Mouse (Mus musculus) spleen, embryonic (tissue): ENCODE results near the gene Sidt1.
"Not testable (repeated sequence)": the region's sequence is repeated elsewhere in the genome, so short reads cannot be mapped to it uniquely, and the experiment has no call there.

ENCODE experiments used
- CTCF ChIA-PET: fragments of 350-600 bp; sonication (Branson Sonifier 250); formaldehyde crosslinking; loops from one replicate; lab custom pipeline; 2022; lab: Charles Lee

Sidt1 gene

DNA sequence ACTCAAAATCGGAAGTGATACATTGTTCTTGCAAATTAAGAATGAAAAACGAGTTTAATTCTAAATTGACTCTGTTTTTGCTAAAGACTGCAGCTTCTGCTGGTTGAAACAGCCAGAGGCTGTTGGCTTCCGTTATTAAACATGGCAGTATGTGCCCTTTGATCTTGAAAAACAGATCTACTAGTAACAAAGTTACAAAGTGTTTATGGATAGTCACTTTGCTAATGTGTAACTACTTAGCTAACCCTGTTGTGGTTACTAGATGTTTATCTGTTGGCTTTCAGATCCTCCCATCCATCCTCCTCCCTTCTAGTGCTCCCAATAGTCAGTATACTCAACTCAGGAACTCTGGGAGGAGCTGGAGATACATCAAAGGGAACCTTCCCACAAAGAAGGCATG lies 27.4 kb downstream of the Sidt1 start:
- CTCF ChIA-PET: no interaction called here

DNA sequence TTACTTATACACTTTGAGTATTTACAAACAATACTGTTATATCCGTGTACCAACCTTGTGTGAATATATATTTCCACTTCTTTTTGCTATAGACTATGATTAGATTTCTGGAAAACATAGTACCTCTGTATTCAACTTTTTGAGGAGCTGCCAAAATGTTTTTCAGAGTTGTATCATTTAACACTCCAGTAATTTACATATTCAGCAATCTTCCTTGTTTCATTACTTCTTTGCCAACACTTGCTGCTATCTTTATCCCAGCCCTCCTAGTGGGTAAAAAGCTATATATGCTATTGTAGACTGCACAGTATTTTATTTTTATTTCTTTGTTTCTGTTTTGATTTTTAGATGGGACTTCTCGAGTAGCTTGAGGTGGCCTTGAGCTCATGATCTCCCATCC lies 29.2 kb downstream of the Sidt1 start:
- CTCF ChIA-PET: no interaction called here

DNA sequence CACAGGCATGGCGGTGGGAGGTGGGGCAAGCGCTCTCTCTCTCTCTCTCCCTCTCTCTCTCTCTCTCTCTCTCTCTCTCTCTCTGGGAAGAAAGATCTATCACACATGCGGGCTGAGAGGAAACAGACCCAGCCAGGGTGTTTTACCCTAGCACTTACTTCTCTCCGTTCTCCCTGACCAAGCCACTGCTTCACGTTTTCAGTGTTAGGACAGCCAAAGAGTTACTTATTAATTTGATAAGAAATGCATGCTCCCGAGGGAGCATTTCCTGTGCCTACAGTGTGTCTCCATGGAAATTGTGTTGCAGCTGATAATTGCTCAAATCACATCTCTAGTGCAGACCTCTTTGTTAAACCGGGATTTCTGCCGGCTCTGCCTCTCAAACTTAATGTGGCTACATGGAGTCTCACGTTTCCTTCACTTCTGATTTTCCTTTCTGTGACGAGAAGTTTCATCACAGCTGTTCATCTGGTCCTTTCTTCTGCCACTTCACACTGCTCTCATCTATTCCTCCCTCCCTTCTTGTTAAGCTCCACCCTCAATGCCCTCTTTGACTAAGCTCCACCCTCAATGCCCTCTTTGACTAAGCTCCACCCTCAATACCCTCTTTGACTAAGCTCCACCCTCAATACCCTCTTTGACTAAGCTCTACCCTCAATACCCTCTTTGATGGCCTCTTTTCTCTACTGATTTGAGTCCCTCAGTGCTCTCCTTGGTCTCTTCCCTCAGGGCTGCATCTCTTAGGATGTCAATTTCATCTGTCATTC lies 30.7 kb downstream of the Sidt1 start:
- CTCF ChIA-PET: no interaction called here

DNA sequence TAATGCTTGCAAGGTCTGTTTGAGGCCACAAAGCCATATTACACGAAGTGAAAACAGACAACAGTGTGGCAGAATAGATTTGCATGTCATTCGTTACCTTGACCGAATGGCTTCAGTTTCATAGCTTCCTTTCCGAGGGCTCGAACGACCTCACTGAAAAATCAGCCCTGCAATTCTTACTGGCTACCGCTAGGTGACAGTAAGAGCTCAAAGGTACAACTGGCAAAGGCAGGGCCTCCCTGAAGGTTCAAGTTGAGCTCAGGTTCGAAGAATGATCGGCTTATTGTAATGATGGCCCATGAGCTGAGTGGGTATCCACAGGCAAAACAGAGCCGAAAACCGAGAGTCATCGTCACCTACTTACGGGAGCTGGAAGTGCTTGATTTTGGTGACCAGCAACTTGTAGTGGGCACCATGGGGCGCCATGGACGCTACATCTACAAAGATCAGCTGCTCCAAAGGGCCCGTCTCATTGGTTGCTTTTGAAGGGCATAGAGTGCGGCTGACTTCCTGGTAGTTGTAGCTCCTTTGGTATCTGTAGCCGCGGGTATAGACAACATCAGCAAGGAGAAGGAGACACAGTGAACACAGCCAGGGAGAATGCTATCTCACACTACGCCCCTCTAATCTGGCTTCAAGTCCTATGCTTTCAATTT lies 33.4 kb downstream of the Sidt1 start:
- CTCF ChIA-PET: interaction anchor here (0.5 kb wide), 1 partner anchor 24 kb away, joined by 7 read pairs; no protein-coding TSS in a partner anchor

DNA sequence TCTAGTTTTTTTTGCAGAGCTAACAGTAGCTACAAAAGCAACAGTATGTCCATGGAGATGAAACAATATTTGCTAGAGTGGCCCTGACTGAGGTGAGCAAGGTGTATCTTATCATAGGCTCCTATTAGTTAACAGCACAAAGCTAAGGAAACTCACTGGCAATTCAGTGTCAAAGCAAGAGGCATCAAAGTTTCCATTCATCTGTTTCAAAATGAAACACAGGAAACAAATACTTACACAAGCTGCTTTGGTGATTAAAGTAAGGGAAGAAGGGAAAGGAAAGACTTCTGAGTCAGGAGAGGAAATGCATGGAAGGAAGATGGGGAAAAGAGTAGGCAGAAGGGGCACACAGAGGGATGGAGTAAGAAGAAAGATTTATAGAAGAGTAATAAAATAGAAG lies 39.0 kb downstream of the Sidt1 start:
- CTCF ChIA-PET: interaction anchor here (0.6 kb wide), 1 partner anchor 35 kb away, joined by 3 read pairs; no protein-coding TSS in a partner anchor

DNA sequence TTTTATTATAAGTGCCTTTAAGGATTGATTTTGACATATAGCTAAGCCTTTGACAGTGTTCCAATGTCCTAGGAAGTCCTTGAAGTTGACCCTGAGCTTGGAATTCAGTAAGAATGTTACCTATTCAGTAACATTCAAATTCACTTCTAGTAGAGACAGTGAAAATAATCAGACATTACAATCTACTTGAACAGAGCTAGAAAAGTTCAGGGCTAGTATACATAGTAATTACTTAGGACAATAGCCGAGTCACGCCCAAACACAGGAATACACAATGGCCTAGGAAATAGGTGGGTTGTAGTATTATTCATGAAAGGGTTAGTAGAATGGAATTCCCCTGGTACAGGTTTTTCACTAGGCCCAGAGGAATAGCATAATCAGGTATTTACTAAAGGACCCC lies 40.3 kb downstream of the Sidt1 start:
- CTCF ChIA-PET: not testable (repeated sequence)

DNA sequence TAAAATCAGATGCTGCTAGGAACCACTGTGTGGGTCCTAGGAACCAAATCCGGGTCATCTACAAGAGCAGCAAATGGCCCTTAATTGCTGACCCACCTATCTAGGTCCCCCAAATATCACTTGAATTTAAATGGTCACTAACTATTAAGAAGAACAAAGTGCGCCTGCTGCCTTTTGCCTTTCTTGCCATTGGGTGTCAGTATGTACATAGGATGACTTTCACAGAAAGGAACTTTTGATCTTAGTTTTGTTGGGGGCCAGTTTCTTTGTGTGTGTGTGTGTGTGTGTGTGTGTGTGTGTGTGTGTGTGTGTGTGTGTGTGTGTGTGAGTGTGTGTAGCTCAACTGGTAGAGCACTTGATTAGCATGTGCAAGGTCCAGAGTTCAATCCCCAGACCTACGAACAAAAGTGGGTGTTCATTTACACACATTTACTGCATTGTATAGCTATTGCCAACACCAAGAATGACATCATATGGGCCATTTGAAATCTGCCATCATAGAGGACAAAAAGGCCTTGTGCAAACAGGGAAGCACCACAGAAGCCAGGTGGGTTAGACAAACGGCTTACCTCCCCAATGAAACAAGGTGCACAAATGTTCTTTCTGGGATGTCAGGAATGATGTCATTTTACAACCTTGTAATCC lies 43.9 kb downstream of the Sidt1 start:
- CTCF ChIA-PET: no interaction called here

DNA sequence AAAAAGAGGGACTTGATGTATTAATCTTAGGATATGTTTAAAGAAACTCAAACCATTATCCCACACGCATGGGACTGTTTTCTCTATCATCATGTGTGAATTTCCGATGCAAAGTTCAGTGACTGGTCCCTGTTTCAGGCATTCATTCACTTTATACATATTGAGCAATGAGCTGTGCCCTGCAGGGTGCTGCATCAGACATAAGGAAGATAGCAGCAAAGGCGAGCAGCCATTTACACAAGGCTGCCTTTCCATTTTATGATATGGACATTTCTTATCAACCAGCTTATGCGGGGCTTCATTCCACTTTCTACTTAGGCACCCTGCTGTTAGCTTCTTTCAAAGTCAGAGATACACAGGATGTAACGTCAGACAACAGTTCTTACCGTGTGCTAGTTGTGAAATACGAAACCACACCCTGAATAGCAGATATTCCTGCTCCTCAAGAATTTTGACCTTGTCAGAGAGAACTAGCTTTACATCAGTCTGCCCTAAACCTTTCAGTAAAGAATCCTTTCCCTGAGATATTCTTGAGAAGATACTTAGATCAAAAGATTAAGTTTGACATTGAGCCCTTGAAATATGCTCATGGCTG lies 45.5 kb downstream of the Sidt1 start:
- CTCF ChIA-PET: no interaction called here

DNA sequence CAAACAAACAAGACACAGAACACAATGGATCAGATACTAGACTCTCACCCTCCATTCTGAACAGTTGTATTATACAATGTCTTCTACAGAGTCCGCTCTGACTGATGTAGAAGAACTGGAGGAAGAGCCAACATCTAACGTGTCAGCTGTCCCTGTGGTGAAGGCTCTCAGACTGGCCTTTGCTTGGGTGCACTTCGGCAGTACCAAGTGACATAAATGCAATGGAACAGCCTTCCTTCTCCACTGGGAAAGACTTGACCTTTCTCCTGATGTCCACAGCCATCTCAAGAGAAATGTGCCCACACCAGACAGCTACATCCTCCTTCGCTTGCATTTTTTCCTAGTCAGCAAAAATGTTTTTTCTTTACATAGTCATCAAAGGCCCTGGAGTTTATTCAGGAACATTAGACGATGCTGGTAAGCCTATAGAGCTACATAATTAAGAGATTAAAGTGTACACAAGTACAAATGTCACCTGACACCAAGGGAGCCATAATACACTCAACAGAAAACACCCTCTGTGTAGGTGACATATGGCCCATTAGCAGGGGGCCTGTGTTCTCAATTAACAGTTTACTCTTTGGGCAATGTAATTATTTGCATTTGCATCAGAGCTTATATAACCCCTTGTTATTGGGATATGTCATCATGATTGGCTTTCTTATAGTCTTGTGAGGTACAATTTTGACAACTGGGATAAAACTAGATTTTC lies 50.2 kb downstream of the Sidt1 start:
- CTCF ChIA-PET: no interaction called here

DNA sequence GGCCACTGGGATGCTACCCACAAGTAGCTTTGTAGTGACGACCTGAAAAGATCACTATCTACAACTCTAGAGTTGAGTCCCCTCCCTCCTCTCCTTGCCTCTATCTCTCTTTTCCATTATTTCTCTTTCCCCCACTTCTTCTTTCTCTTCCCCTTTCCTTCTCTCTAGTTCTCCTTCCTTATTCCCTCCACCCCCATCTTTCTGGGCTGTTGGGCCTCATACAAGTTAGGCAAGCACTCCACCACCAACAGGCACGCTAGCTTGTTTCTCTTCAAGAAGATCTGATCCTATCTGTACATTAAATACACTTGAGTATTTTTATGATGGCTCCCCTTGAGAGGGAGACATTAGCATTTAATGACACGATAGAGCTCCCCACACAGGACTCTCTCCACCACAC lies 51.0 kb downstream of the Sidt1 start:
- CTCF ChIA-PET: no interaction called here

DNA sequence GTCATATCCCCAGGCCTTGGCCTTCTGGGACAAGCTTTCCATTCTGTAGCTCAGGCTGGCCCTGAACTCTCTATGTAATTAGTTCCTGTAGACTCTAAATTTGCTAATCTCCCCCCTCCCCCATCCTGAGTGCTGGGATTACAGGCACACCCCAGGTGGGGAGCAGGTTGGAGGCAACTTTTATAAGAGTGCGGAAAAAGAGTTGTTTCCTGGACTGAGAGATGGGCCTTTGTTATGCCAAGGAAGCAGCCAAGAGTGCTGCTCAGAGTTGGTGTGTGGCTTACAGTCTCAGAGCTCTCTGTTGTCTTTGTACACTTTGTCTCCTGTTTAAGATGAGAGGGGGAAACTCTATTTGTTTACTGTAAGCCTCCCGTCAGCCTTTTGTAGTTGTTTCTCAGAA lies 52.2 kb downstream of the Sidt1 start:
- CTCF ChIA-PET: interaction anchor here (0.6 kb wide), 1 partner anchor 51 kb away, joined by 3 read pairs; no protein-coding TSS in a partner anchor

DNA sequence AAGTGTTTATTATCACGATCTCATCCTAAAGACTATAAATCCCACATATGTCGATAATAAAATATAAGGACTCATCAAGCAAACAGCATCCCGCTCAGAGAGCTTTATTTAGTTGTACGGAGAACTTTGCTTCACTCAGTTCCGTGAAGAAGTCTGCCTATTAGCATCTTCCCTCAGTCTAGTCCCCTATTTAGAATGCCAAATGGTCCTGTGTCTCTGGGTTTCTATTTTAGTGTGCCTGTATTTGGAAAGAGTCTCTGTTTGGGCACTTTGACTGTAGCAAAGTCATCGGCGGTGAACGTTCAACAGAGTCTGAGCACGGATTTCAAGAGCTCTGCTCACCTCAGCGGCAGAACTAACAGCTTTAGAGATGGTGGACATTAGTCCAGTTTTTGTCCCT lies 55.8 kb downstream of the Sidt1 start:
- CTCF ChIA-PET: no interaction called here

DNA sequence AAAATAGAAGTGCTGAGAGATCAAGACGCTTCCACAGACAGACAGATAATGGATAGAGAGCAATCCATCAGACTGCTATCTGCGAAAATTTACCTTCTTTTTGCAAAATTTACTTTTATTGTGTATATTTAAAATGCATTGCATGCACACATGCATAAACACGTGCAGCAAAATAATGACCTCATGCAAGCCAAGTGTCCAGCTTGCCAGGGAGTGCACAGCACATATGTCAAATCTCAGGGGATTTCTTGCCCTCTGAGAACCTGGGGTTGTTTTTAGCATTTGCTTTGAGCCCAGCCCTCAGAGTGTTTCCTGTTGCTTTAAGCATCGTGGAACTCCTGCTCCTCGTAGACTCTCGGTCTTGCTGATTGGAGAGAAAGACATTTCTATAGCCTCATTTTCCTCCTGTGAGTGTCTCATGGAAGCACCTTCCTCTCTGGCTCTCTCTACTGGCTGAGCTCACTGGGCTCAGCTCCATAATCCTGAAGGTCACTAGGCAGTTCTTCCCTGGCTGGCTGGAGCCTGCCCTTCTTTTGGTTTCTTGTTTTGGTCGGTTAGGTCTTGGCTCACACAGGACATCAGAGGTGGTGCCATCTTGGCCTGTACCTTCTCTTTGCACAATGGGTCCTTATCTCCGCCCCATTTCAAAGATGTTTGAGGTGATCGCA lies 61.5 kb downstream of the Sidt1 start:
- CTCF ChIA-PET: no interaction called here

DNA sequence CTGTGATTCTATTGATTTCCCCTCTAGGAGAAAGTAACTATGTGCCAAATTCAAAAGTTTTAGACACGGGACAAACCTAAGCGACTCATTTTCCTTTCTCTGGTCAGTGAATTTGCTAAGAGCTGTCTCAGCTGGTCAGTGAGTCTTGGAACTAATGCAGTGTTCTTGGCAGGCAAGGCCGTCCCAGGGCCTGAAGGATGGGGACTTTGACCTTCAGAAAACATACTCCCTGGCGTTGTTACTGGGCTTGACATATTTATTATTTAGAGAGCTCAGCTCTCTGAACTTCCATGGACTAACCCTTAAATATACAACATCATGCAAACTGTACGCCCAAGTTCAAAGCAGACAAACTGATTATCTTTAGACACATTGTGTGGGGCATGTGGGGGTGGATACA lies 62.4 kb downstream of the Sidt1 start:
- CTCF ChIA-PET: no interaction called here

DNA sequence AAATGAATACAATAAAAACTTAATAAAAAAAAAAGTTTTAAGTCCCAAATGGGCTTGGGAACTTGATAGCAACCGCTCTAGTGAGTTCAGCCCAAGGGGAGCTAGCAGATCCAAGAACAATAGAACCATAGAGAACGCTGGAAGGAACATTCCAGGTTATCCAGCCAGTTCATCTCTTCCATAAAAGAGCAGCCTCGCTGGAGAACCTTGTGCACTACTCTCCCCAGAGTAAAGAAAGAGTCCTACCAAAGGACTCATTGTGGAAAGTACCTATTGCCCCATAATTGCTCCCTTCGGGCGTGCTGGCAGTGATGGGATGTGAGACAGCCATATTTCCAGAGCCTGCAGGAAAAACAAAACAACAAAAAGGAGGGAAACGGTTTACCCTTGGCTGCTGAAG lies 63.4 kb downstream of the Sidt1 start:
- CTCF ChIA-PET: interaction anchor here (0.7 kb wide), 1 partner anchor 931 kb away, joined by 11 read pairs; no protein-coding TSS in a partner anchor

DNA sequence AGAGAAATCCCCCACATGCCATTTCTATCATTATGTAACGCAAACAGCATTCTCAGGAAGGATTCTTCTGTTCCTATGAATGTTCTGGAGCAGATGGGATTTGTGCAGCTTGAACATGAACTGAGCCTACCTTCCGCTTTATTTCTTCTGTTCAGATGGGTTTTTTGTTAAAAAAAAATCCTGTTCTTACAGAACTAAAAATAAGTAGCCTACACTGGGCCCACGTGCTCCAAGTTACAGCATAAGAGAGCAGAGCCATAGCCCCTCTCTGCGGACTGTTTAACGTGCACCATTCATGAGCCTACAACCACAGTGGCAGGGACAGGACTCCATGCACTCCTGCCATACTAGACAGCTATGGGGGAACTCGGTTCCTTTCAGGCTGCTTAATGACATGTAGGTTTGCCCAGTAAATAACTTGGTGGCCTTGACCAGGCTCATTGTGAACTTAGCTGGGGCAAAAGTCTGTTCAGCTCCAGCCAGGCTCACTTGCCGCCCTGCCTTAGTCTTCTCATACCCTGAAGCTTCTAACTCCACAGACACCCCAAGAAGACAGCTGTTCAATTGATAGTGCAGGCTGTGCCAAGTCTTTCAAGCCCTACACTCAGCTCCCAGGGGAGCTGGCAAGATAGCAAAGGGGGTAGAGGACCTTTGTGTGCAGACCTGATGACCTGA lies 64.3 kb downstream of the Sidt1 start:
- CTCF ChIA-PET: no interaction called here

DNA sequence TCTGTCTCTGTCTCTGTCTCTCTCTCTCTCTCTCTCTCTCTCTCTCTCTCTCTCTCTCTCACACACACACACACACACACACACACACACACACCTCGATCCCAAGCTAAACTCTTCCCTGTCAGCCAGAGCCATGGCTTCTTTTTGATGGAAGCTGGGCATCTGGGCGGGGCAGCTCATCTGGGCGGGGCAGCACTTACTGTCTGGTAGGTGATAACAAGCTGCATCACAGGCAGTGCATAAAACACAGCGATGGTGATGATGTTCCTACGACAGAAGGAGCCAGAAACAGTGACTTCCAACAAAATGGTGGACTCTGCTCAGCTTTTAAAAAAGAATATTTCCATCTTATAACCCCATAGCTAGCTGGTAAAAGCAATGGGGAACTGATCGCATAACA lies 67.4 kb downstream of the Sidt1 start:
- CTCF ChIA-PET: no interaction called here

DNA sequence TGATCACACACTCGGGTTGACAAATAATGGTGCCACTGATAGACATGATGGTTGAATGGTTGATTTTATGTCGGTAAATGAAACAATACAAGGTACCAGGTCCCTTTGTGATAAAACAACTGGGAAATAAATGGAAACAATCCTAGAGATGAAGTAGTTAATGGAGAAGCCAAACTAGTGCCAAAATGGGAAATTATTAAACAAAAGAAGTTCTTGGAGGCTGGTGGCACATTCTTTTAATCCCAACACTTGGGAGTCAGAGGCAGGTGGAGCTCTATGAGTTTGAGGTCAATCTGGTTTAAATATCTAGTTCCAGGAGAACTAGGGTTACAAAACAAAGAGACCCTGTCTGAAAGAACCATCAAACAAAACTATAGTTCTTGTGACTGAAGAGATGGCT lies 68.1 kb downstream of the Sidt1 start:
- CTCF ChIA-PET: no interaction called here

DNA sequence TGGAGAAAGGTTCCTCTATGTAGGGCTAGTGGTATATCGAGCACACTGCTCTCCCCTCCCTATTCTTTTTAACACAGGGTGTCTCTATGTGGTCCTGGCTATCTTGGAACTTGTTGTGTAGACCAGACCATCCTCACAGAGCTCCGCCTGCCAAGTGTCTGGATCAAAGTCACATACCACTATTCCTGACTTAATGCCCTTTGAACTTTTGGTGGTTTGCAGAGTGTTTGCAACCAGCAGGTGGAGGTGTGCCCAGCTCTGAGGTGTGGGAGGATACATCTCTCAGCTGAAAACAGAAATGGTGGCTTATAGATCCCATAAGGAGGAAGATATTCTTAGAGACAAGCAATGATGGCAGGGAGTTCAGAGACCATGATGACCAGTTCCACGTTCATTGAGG lies 75.5 kb downstream of the Sidt1 start:
- CTCF ChIA-PET: no interaction called here

DNA sequence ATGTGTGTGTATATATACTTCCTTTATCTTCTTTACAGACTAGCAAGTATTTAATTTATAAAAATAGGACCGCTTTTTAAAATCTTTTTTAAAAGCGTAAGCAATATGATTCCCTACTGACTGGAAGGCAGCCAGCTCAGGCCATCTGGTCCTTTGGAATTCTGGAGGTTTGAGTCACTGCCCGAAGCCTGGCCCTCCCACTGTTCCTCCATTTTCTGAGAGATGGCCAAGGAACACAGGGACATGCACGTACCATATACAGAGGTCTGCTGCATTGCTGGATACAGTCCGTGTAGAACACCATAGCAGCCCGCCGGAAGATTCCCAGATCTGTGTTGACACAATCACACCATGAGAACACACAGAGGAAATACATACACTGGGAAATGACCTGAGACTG lies 78.3 kb downstream of the Sidt1 start:
- CTCF ChIA-PET: no interaction called here
